Mouse (Mus musculus) midbrain, embryonic 16.5 days (tissue): ENCODE measurements around the gene Tiam2. TPM values are rescaled to one million over a fixed set of nuclear protein-coding genes. Genes with fewer than 3 reads are reported as not detected.
A peak's percentile ranks its signal among the peaks of the same experiment; 100 is the strongest.

Source experiments
- ATAC-seq: fragments of 200-750 bp; cut with Nextera tagmentation; 2 replicates; pipeline ENCODE4 v1.8.0; 2017; ENCODE audit warnings: moderate TSS enrichment
- H3K27ac ChIP-seq: fragments of 300-500 bp; sonication (generic); 2 replicates; pipeline ENCODE4 v1.5.1; 2014; ENCODE audit warnings: mild to moderate bottlenecking, low read length, mixed read lengths
- H3K27me3 ChIP-seq: fragments of 300-500 bp; sonication (generic); 2 replicates; pipeline ENCODE4 v1.6.1; 2014; ENCODE audit warnings: low read depth, low read length, mixed read lengths; ENCODE audit not compliant: control insufficient read depth, insufficient read depth
- H3K36me3 ChIP-seq: fragments of 300-500 bp; sonication (generic); 2 replicates; pipeline ENCODE4 v1.6.1; 2014; ENCODE audit warnings: mild to moderate bottlenecking, low read length, moderate library complexity, mixed read lengths; ENCODE audit not compliant: control insufficient read depth, insufficient read depth
- H3K4me1 ChIP-seq: fragments of 300-500 bp; sonication (generic); 2 replicates; pipeline ENCODE4 v1.6.1; 2014; ENCODE audit warnings: mild to moderate bottlenecking, low read length, mixed read lengths; ENCODE audit not compliant: control insufficient read depth, insufficient read depth
- H3K4me2 ChIP-seq: fragments of 300-500 bp; sonication (generic); 2 replicates; pipeline ENCODE4 v1.6.1; 2014; ENCODE audit warnings: mild to moderate bottlenecking, low read length, mixed read lengths
- H3K4me3 ChIP-seq: fragments of 300-500 bp; sonication (generic); 2 replicates; pipeline ENCODE4 v1.5.1; 2014; ENCODE audit warnings: low read depth, mild to moderate bottlenecking, low read length, moderate library complexity, mixed read lengths
- H3K9ac ChIP-seq: fragments of 300-500 bp; sonication (generic); 2 replicates; pipeline ENCODE4 v1.6.1; 2014; ENCODE audit warnings: low read depth, low read length, mixed read lengths
- H3K9me3 ChIP-seq: fragments of 300-500 bp; sonication (generic); replicated peaks from 2 replicates; pipeline ENCODE4 v1.6.1; 2014; ENCODE audit warnings: mild to moderate bottlenecking, low read length, mixed read lengths; ENCODE audit not compliant: control insufficient read depth, poor library complexity, severe bottlenecking
- WGBS: fragments of 180-500 bp; shearing (Covaris S2); extraction: QIAGEN DNeasy Blood & Tissue Kit; methylation state at CpG from one replicate; pipeline ENCODE4 v1.1.7; 2014; 5-methylcytosine and 5-hydroxymethylcytosine counted together
- polyA plus RNA-seq: library from polyadenylated mRNA; unstranded; fragments of >200 nt; fragmentation: Nextera tagmentation; extraction: Ambion mirVana; gene quantifications from 2 replicates; pipeline ENCODE4 v1.2.1, GENCODE M21; 2015

Gene Tiam2
- polyA plus RNA-seq, 1 experiment from 2014 or later: 4.7 TPM

GRCm38 (mm10) chr17:3331721-3332461 is 5.5 kb downstream of the Tiam2 start:
- 79% methylated on average over 7 of the region's 7 CpGs for WGBS
- Histone ChIP-seq H3K9ac (no peak overlapping the region), H3K9me3 (no peaks in the 10 kb centered on the region), H3K36me3 (no peaks in the 10 kb centered on the region), H3K27ac (no peak overlapping the region), H3K4me2 (no peak overlapping the region), H3K4me3 (no peak overlapping the region), H3K27me3 (peaks cover 16% of the 10 kb centered on the region), H3K4me1 (peaks cover 8% of the 10 kb centered on the region)
- no peak for ATAC-seq

- Histone ChIP-seq H3K27ac (peak overlapping the region; percentile 45), H3K36me3 (no peaks in the 10 kb centered on the region), H3K4me1 (no peaks in the 10 kb centered on the region), H3K9ac (no peak overlapping the region), H3K27me3 (no peaks in the 10 kb centered on the region; the same call in 1 of the 2 replicates), H3K9me3 (no peaks in the 10 kb centered on the region), H3K4me3 (no peak overlapping the region), H3K4me2 (no peak overlapping the region)
- no peak for ATAC-seq
- 79% methylated on average over 7 of the region's 7 CpGs for WGBS
Measured at GRCm38 (mm10) chr17:3336161-3336739, 9.9 kb downstream of the Tiam2 start.

- ATAC-seq: peak; percentile 67; the same call in 1 of the 2 replicates
- no peaks in the 10 kb centered on the region; the same call in 1 of the 2 replicates for H3K27me3 ChIP-seq
- peak overlapping the region; percentile 45 for H3K27ac ChIP-seq
- H3K9me3 ChIP-seq: no peaks in the 10 kb centered on the region
- no peak overlapping the region for H3K4me2 ChIP-seq
- WGBS: 73% methylated on average over 7 of the region's 7 CpGs
- no peaks in the 10 kb centered on the region for H3K36me3 ChIP-seq
- H3K4me1 ChIP-seq: no peaks in the 10 kb centered on the region
- no peak overlapping the region for H3K9ac ChIP-seq
- H3K4me3 ChIP-seq: no peak overlapping the region
Measured at GRCm38 (mm10) chr17:3336887-3337524, 10.6 kb downstream of the Tiam2 start.

GRCm38 (mm10) chr17:3337525-3337888 is 11.1 kb downstream of the Tiam2 start:
- Histone ChIP-seq H3K4me1 (no peaks in the 10 kb centered on the region), H3K27ac (no peak overlapping the region), H3K9ac (no peak overlapping the region), H3K4me3 (no peak overlapping the region), H3K36me3 (no peaks in the 10 kb centered on the region), H3K27me3 (no peaks in the 10 kb centered on the region; the same call in 1 of the 2 replicates), H3K4me2 (no peak overlapping the region), H3K9me3 (no peaks in the 10 kb centered on the region)
- peak; percentile 11; the same call in 1 of the 2 replicates for ATAC-seq
- WGBS: 81% methylated on average over 4 of the region's 4 CpGs

- Histone ChIP-seq H3K4me2 (no peak overlapping the region), H3K27ac (no peak overlapping the region), H3K4me1 (no peaks in the 10 kb centered on the region), H3K36me3 (no peaks in the 10 kb centered on the region), H3K4me3 (no peak overlapping the region), H3K9me3 (no peaks in the 10 kb centered on the region), H3K9ac (no peak overlapping the region), H3K27me3 (no peaks in the 10 kb centered on the region; the same call in 1 of the 2 replicates)
- 53% methylated on average over 7 of the region's 7 CpGs for whole genome bisulfite sequencing
- peak; percentile 58 for ATAC-seq
Measured at GRCm38 (mm10) chr17:3338821-3339220, 12.4 kb downstream of the Tiam2 start.

- Histone ChIP-seq H3K4me2 (no peak overlapping the region), H3K9ac (0 out of 2 replicates have a peak overlapping the region, but pooled peaks have one; percentile 18), H3K4me1 (peaks cover 9% of the 10 kb centered on the region; the same call in 1 of the 2 replicates), H3K27ac (0 out of 2 replicates have a peak overlapping the region, but pooled peaks have one; percentile 24), H3K36me3 (no peaks in the 10 kb centered on the region), H3K4me3 (no peak overlapping the region), H3K27me3 (no peaks in the 10 kb centered on the region; the same call in 1 of the 2 replicates), H3K9me3 (no peaks in the 10 kb centered on the region)
- WGBS: 48% methylated on average over 7 of the region's 7 CpGs
- ATAC-seq: peak; percentile 21; the same call in 1 of the 2 replicates
Measured at GRCm38 (mm10) chr17:3344872-3345271, 18.5 kb downstream of the Tiam2 start.

- 0 out of 2 replicates have a peak overlapping the region, but pooled peaks have one; percentile 18 for H3K9ac ChIP-seq
- peak; percentile 36; the same call in 1 of the 2 replicates for ATAC-seq
- WGBS: 58% methylated on average over 12 of the region's 12 CpGs
Measured at GRCm38 (mm10) chr17:3345276-3345885, 19.0 kb downstream of the Tiam2 start.

GRCm38 (mm10) chr17:3347800-3348199 is 21.4 kb downstream of the Tiam2 start:
- WGBS: 90% methylated on average over 2 of the region's 2 CpGs
- Histone ChIP-seq H3K27me3 (no peaks in the 10 kb centered on the region), H3K4me3 (no peak overlapping the region), H3K4me2 (no peak overlapping the region), H3K4me1 (peaks cover 9% of the 10 kb centered on the region; the same call in 1 of the 2 replicates), H3K9me3 (no peaks in the 10 kb centered on the region), H3K9ac (no peak overlapping the region), H3K36me3 (no peaks in the 10 kb centered on the region), H3K27ac (no peak overlapping the region)
- no peak for ATAC-seq

More at GRCm38 (mm10) chr17:3345276-3345885, 19.0 kb downstream of the Tiam2 start:
- H3K4me1 ChIP-seq: peaks cover 9% of the 10 kb centered on the region; the same call in 1 of the 2 replicates
- no peaks in the 10 kb centered on the region for H3K9me3 ChIP-seq
- no peaks in the 10 kb centered on the region for H3K36me3 ChIP-seq
- no peak overlapping the region for H3K4me2 ChIP-seq
- H3K27me3 ChIP-seq: no peaks in the 10 kb centered on the region; the same call in 1 of the 2 replicates
- H3K27ac ChIP-seq: no peak overlapping the region
- no peak overlapping the region for H3K4me3 ChIP-seq
